Mouse (Mus musculus) lung, embryonic 15.5 days (tissue): ENCODE measurements around the gene Lmln. TPM values are rescaled to one million over a fixed set of nuclear protein-coding genes. Genes with fewer than 3 reads are reported as not detected.
"Not testable (repeated sequence)": the region's sequence is repeated elsewhere in the genome, so short reads cannot be mapped to it uniquely, and the experiment has no call there.

ENCODE experiments used
- ATAC-seq: fragments of 200-750 bp; cut with Nextera tagmentation; 2 replicates; pipeline ENCODE4 v1.8.0; 2017; ENCODE audit warnings: moderate number of reproducible peaks, borderline replicate concordance; ENCODE audit not compliant: low FRiP score, low TSS enrichment; ENCODE audit errors: extremely low read depth
- H3K27ac ChIP-seq: fragments of 300-500 bp; sonication (generic); 2 replicates; pipeline ENCODE4 v1.5.1; 2015; ENCODE audit warnings: moderate library complexity, mild to moderate bottlenecking, inconsistent platforms
- H3K27me3 ChIP-seq: fragments of 300-500 bp; sonication (generic); 2 replicates; pipeline ENCODE4 v1.6.1; 2015; ENCODE audit warnings: inconsistent platforms
- H3K36me3 ChIP-seq: fragments of 300-500 bp; sonication (generic); 2 replicates; pipeline ENCODE4 v1.6.1; 2015; ENCODE audit warnings: inconsistent platforms
- H3K4me1 ChIP-seq: fragments of 300-500 bp; sonication (generic); 2 replicates; pipeline ENCODE4 v1.6.1; 2015; ENCODE audit warnings: inconsistent platforms
- H3K4me2 ChIP-seq: fragments of 300-500 bp; sonication (generic); 2 replicates; pipeline ENCODE4 v1.6.1; 2015; ENCODE audit warnings: inconsistent platforms, mild to moderate bottlenecking, moderate library complexity
- H3K4me3 ChIP-seq: fragments of 300-500 bp; sonication (generic); 2 replicates; pipeline ENCODE4 v1.5.1; 2015; ENCODE audit warnings: mild to moderate bottlenecking, inconsistent platforms
- H3K9ac ChIP-seq: fragments of 300-500 bp; sonication (generic); 2 replicates; pipeline ENCODE4 v1.6.1; 2015; ENCODE audit warnings: inconsistent platforms
- H3K9me3 ChIP-seq: fragments of 300-500 bp; sonication (generic); 2 replicates; pipeline ENCODE4 v1.6.1; 2016; ENCODE audit warnings: inconsistent platforms
- WGBS: fragments of 180-500 bp; shearing (Covaris S2); methylation state at CpG from one replicate; pipeline ENCODE4 v1.1.7; 2015; 5-methylcytosine and 5-hydroxymethylcytosine counted together
- microRNA counts: library from miRNA; unstranded; fragments of <30 nt; microRNA quantifications from one replicate; lab custom pipeline; 2016
- microRNA-seq: library from miRNA; unstranded; fragments of <30 nt; microRNA quantifications from one replicate; pipeline ENCODE4, GENCODE M21; 2016
- polyA plus RNA-seq: library from polyadenylated mRNA; unstranded; fragments of >200 nt; fragmentation: Nextera tagmentation; extraction: Ambion mirVana; gene quantifications from 2 replicates; pipeline ENCODE4 v1.2.1, GENCODE M21; 2015

Lmln gene
- polyA plus RNA-seq, 1 experiment from 2014 or later = 4.2 TPM

GRCm38 (mm10) chr16:33167537-33167936 lies 105.2 kb downstream of the Lmln start:
- Histone ChIP-seq H3K36me3 (no peaks in the 10 kb centered on the region), H3K27me3 (no peaks in the 10 kb centered on the region), H3K4me2 (no peak overlapping the region), H3K4me1 (no peaks in the 10 kb centered on the region), H3K9me3 (no peaks in the 10 kb centered on the region), H3K9ac (no peak overlapping the region), H3K27ac (no peak overlapping the region), H3K4me3 (no peak overlapping the region)
- WGBS = 35% methylated on average over 5 of the region's 5 CpGs
- no peak for ATAC-seq

- H3K9me3 ChIP-seq = no peaks in the 10 kb centered on the region
- ATAC-seq = no peak
- H3K9ac ChIP-seq = no peak overlapping the region
- no peaks in the 10 kb centered on the region for H3K4me1 ChIP-seq
- no peak overlapping the region for H3K4me3 ChIP-seq
- H3K27ac ChIP-seq = no peak overlapping the region
- H3K27me3 ChIP-seq = no peaks in the 10 kb centered on the region
- 71% methylated on average over 8 of the region's 8 CpGs for WGBS
- no peaks in the 10 kb centered on the region for H3K36me3 ChIP-seq
- no peak overlapping the region for H3K4me2 ChIP-seq
These were observed 107.2 kb downstream of the Lmln start for GRCm38 (mm10) chr16:33169471-33170034.

- ATAC-seq = no peak
- H3K27ac ChIP-seq = no peak overlapping the region
These were observed 108.6 kb downstream of the Lmln start for GRCm38 (mm10) chr16:33170716-33171587.

DNA sequence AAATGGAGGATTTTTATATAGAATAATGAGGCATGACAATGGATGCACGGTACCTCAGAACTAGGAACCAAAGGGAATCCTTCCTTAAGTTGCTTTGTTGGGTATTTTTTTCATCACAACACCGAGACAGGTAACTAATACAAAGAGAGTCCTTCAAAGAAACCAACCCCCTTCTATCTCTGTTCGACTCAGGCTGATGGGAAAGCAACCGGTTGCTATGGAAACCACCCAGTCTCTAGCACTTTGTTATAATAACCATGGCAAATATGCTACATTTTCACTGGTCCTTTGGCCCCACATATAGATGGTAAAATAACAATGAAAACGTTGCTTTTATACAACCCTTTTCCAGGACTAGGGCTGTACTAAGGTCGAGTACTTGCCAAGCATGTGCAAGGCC lies 109.5 kb downstream of the Lmln start:
- ATAC-seq = no peak
- no peak overlapping the region for H3K4me2 ChIP-seq
- H3K9me3 ChIP-seq = no peaks in the 10 kb centered on the region
- H3K4me3 ChIP-seq = no peak overlapping the region
- no peak overlapping the region for H3K27ac ChIP-seq
- H3K9ac ChIP-seq = no peak overlapping the region
- WGBS = 70% methylated on average over 6 of the region's 6 CpGs
- no peaks in the 10 kb centered on the region for H3K4me1 ChIP-seq
- no peaks in the 10 kb centered on the region for H3K27me3 ChIP-seq
- H3K36me3 ChIP-seq = no peaks in the 10 kb centered on the region

More at GRCm38 (mm10) chr16:33170716-33171587, 108.6 kb downstream of the Lmln start:
- H3K4me2 ChIP-seq = no peak overlapping the region
- no peaks in the 10 kb centered on the region for H3K36me3 ChIP-seq
- no peaks in the 10 kb centered on the region for H3K27me3 ChIP-seq
- no peaks in the 10 kb centered on the region for H3K9me3 ChIP-seq
- no peak overlapping the region for H3K4me3 ChIP-seq
- H3K9ac ChIP-seq = no peak overlapping the region
- H3K4me1 ChIP-seq = no peaks in the 10 kb centered on the region
- WGBS = 67% methylated on average over 9 of the region's 9 CpGs

DNA sequence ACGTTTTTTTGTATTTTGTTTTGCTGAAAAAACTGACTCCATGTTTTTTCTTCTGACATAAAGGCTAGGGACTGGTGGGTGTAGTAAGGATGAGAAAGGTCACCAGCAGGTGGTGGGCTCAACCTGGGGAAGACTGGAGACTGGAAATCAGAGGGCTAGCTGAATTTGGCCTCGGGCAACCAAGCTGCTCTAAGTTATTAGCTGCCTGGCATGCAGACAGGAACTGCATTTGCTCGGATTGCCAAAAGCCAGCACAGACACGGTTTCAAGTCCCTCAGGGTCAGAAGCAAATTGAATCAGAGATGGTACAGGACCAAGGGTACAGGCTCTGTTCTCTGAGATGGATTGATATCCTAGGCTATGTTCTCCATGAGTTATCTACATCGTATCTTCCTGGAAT lies 110.8 kb downstream of the Lmln start:
- H3K4me3 ChIP-seq = no peak overlapping the region
- no peaks in the 10 kb centered on the region for H3K27me3 ChIP-seq
- WGBS = 73% methylated on average over 5 of the region's 5 CpGs
- ATAC-seq = no peak
- no peaks in the 10 kb centered on the region for H3K9me3 ChIP-seq
- H3K4me2 ChIP-seq = no peak overlapping the region
- no peaks in the 10 kb centered on the region for H3K4me1 ChIP-seq
- H3K36me3 ChIP-seq = no peaks in the 10 kb centered on the region
- no peak overlapping the region for H3K27ac ChIP-seq
- no peak overlapping the region for H3K9ac ChIP-seq

DNA sequence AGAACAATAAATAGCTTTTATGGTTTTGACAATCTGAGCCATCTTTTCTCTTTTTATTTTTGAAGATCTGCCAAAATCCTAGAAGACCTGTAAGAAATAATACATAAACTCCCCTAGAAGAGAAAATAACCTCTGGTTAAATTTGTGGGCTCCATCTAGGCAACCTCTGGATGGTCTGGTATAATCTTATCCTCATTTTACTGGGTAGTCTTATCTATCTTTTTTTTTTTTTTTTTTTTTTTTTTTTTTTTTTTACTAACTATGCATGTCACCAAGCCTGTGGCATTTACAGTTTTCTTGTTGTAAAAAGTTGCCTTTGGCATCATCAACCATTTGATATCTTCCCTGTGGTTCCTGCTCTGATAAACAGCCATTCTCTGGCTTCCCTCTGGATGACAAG lies 112.4 kb downstream of the Lmln start:
- no peak for ATAC-seq
- no peak overlapping the region for H3K4me3 ChIP-seq
- H3K27me3 ChIP-seq = no peaks in the 10 kb centered on the region
- H3K27ac ChIP-seq = no peak overlapping the region
- H3K9ac ChIP-seq = no peak overlapping the region
- H3K9me3 ChIP-seq = no peaks in the 10 kb centered on the region
- no peaks in the 10 kb centered on the region for H3K4me1 ChIP-seq
- no peak overlapping the region for H3K4me2 ChIP-seq
- H3K36me3 ChIP-seq = no peaks in the 10 kb centered on the region

GRCm38 (mm10) chr16:33176831-33177230 lies 114.5 kb downstream of the Lmln start:
- not testable (repeated sequence) for H3K4me2 ChIP-seq, H3K9me3 ChIP-seq, H3K27me3 ChIP-seq, H3K9ac ChIP-seq, ATAC-seq, H3K36me3 ChIP-seq, H3K27ac ChIP-seq, H3K4me1 ChIP-seq, H3K4me3 ChIP-seq
- WGBS = 80% methylated on average over 5 of the region's 5 CpGs

MicroRNA genes within 50 kb of the gene (microRNA counts, 519-probe panel; counts per million panel counts)
- 19.7 counts per million for microRNA mmu-miR-1947 (lab: Ali Mortazavi, UCI)

Small RNA genes within 50 kb of the gene (microRNA-seq; reads per million reads assigned to microRNA genes)
- not detected for gene Gm22231
- 4.8 reads per million, percentile 20 among the genes with 10 or more reads in this experiment for gene Mir1947

Other genes with a start within 250 kb of the Lmln start
- gene Fyttd1, start 185.0 kb upstream of the Lmln start, polyA plus RNA-seq = 92.4 and 101 TPM in 2 replicates
- 18.2 and 18.8 TPM in 2 replicates for gene Rubcn, start 184.8 kb upstream of the Lmln start, polyA plus RNA-seq
- gene Lrch3, start 148.4 kb upstream of the Lmln start, polyA plus RNA-seq = 20.4 and 21.6 TPM in 2 replicates
- gene Iqcg, start 6.3 kb upstream of the Lmln start, polyA plus RNA-seq = 4.1 and 4.3 TPM in 2 replicates
- 891 and 974 TPM in 2 replicates for gene Rpl35a, start 6.1 kb upstream of the Lmln start, polyA plus RNA-seq
- gene Osbpl11, start 122.5 kb downstream of the Lmln start, polyA plus RNA-seq = 19.1 and 20.0 TPM in 2 replicates
- gene Snx4, start 188.9 kb downstream of the Lmln start, polyA plus RNA-seq = 114 and 117 TPM in 2 replicates